Mouse (Mus musculus): ENCODE measurements around the gene Pola1. TPM values are rescaled to one million over a fixed set of nuclear protein-coding genes. Genes with fewer than 3 reads are reported as not detected.
A peak's percentile ranks its signal among the peaks of the same experiment; 100 is the strongest.
"Not testable (repeated sequence)": the region's sequence is repeated elsewhere in the genome, so short reads cannot be mapped to it uniquely, and the experiment has no call there.

Gene Pola1
- polyA plus RNA-seq, 1 experiment from 2014 or later = 25.0 TPM

DNA sequence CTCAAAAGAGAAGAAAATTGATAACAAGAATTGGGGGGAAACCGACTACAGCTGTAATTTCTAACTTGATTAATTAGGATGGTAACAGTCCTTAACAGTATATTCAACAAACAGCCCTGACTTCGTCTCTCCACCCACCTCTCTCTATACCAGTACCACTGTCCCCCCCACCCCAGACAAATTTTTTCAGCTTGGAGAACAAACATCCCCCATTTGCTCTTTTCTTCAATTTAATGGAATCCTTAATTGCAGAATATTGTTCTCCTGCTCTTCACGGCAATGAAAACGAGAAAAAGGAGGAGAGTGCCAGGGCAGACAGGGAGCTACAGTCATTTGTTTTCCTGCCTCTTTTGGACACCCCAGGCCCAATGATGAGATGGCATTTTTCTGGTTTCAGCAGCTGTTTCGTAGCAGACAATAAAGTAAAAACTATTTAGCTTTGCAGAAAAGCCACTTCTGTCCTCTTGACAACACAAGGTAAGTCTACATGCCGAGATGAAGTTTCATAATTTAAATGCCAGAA lies 202.2 kb downstream of the Pola1 start:
- H3K4me3 ChIP-seq (ENCODE audit: low read depth, low read length) = no peak overlapping the region
- H3K4me1 ChIP-seq (ENCODE audit: insufficient read depth) = no peaks in the 10 kb centered on the region
- no peak for TF ChIP-seq CTCF (IDR thresholded peaks at IDR 0.05; ENCODE audit: low read depth)
- no peak overlapping the region for H3K9ac ChIP-seq
- no peaks in the 10 kb centered on the region for H3K9me3 ChIP-seq (ENCODE audit: low read depth, low read length)
- ATAC-seq (ENCODE audit: insufficient read depth) (no peak), DNase-seq (no peak)
- WGBS = 57% methylated on average over 6 of the region's 6 CpGs
- H3K27me3 ChIP-seq (ENCODE audit: insufficient read depth, low read length) = no peaks in the 10 kb centered on the region
- H3K4me2 ChIP-seq = no peak overlapping the region
- H3K36me3 ChIP-seq (ENCODE audit: insufficient read depth) = no peaks in the 10 kb centered on the region
- H3K27ac ChIP-seq (ENCODE audit: low read depth) = no peak overlapping the region

- no peak for ATAC-seq (ENCODE audit: insufficient read depth)
- WGBS = 73% methylated on average over 9 of the region's 9 CpGs
- H3K4me1 ChIP-seq (ENCODE audit: insufficient read depth) = no peaks in the 10 kb centered on the region
- DNase-seq = no peak
- H3K9me3 ChIP-seq (ENCODE audit: low read depth, low read length) = no peaks in the 10 kb centered on the region
- no peaks in the 10 kb centered on the region for H3K36me3 ChIP-seq (ENCODE audit: insufficient read depth)
- H3K4me2 ChIP-seq = no peak overlapping the region
- TF ChIP-seq CTCF (IDR thresholded peaks at IDR 0.05; ENCODE audit: low read depth) = no peak
- H3K9ac ChIP-seq = no peak overlapping the region
- no peaks in the 10 kb centered on the region for H3K27me3 ChIP-seq (ENCODE audit: insufficient read depth, low read length)
- H3K27ac ChIP-seq (ENCODE audit: low read depth) = no peak overlapping the region
- no peak overlapping the region for H3K4me3 ChIP-seq (ENCODE audit: low read depth, low read length)
Observed at GRCm38 (mm10) chrX:93428956-93429737, 202.8 kb downstream of the Pola1 start.

- H3K4me3 ChIP-seq (ENCODE audit: low read depth, low read length); DNase-seq; ATAC-seq (ENCODE audit: insufficient read depth); H3K27ac ChIP-seq (ENCODE audit: low read depth); H3K9me3 ChIP-seq (ENCODE audit: low read depth, low read length); H3K9ac ChIP-seq; H3K4me2 ChIP-seq; H3K36me3 ChIP-seq (ENCODE audit: insufficient read depth); H3K27me3 ChIP-seq (ENCODE audit: insufficient read depth, low read length); H3K4me1 ChIP-seq (ENCODE audit: insufficient read depth): not testable (repeated sequence)
Observed at GRCm38 (mm10) chrX:93400871-93401270, 231.1 kb downstream of the Pola1 start.

DNA sequence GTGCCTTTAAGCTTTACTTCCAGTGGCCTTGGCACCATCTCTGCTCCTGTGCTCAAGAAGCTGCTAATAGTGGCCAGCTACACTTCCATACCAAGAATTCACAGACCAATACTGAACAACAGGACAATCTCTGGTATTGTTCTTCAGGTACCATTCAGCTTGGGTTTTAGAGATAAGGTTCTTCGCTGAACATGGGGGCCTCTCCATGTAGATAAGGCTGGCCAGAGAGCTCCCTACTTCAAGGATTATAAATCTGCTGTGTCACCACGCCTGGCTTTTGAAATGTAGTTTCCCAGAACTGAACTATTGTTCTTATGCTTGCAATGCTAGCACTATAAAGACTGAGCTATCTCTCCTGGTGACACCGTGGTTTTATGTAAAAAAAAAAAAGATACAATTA lies 234.9 kb downstream of the Pola1 start:
- ATAC-seq (ENCODE audit: insufficient read depth) (no peak), DNase-seq (no peak)
- Histone ChIP-seq H3K4me1 (ENCODE audit: insufficient read depth) (no peaks in the 10 kb centered on the region), H3K36me3 (ENCODE audit: insufficient read depth) (no peaks in the 10 kb centered on the region), H3K9ac (no peak overlapping the region), H3K27me3 (ENCODE audit: insufficient read depth, low read length) (no peaks in the 10 kb centered on the region), H3K4me3 (ENCODE audit: low read depth, low read length) (no peak overlapping the region), H3K9me3 (ENCODE audit: low read depth, low read length) (no peaks in the 10 kb centered on the region), H3K4me2 (no peak overlapping the region), H3K27ac (ENCODE audit: low read depth) (no peak overlapping the region)
- 63% methylated on average over 3 of the region's 3 CpGs for WGBS
- no peak for TF ChIP-seq CTCF (IDR thresholded peaks at IDR 0.05; ENCODE audit: low read depth)

GRCm38 (mm10) chrX:93377285-93377972 lies 254.5 kb downstream of the Pola1 start:
- Histone ChIP-seq H3K4me2 (no peak overlapping the region), H3K27me3 (ENCODE audit: insufficient read depth, low read length) (no peaks in the 10 kb centered on the region), H3K36me3 (ENCODE audit: insufficient read depth) (no peaks in the 10 kb centered on the region), H3K4me3 (ENCODE audit: low read depth, low read length) (no peak overlapping the region), H3K9me3 (ENCODE audit: low read depth, low read length) (no peaks in the 10 kb centered on the region), H3K9ac (no peak overlapping the region), H3K27ac (ENCODE audit: low read depth) (no peak overlapping the region), H3K4me1 (ENCODE audit: insufficient read depth) (no peaks in the 10 kb centered on the region)
- ATAC-seq (ENCODE audit: insufficient read depth) = no peak
- DNase-seq = no peak
- WGBS = 84% methylated on average over 9 of the region's 9 CpGs
- TF ChIP-seq CTCF (IDR thresholded peaks at IDR 0.05; ENCODE audit: low read depth) = no peak

GRCm38 (mm10) chrX:93373503-93373902 lies 258.5 kb downstream of the Pola1 start:
- 50% methylated on average over 1 of the region's 1 CpGs for WGBS

GRCm38 (mm10) chrX:93369708-93370107 lies 262.2 kb downstream of the Pola1 start:
- no peak for TF ChIP-seq CTCF (IDR thresholded peaks at IDR 0.05; ENCODE audit: low read depth)
- Histone ChIP-seq H3K9ac (no peak overlapping the region), H3K4me1 (ENCODE audit: insufficient read depth) (no peaks in the 10 kb centered on the region), H3K4me2 (no peak overlapping the region), H3K4me3 (ENCODE audit: low read depth, low read length) (no peak overlapping the region), H3K27me3 (ENCODE audit: insufficient read depth, low read length) (no peaks in the 10 kb centered on the region), H3K27ac (ENCODE audit: low read depth) (no peak overlapping the region), H3K9me3 (ENCODE audit: low read depth, low read length) (no peaks in the 10 kb centered on the region), H3K36me3 (ENCODE audit: insufficient read depth) (no peaks in the 10 kb centered on the region)
- DNase-seq (peak; percentile 42), ATAC-seq (ENCODE audit: insufficient read depth) (no peak)
- 61% methylated on average over 1 of the region's 1 CpGs for WGBS

More at GRCm38 (mm10) chrX:93373503-93373902, 258.5 kb downstream of the Pola1 start:
- H3K9ac ChIP-seq = no peak overlapping the region
- no peak overlapping the region for H3K27ac ChIP-seq (ENCODE audit: low read depth)
- no peaks in the 10 kb centered on the region for H3K4me1 ChIP-seq (ENCODE audit: insufficient read depth)
- no peaks in the 10 kb centered on the region for H3K9me3 ChIP-seq (ENCODE audit: low read depth, low read length)
- no peak overlapping the region for H3K4me2 ChIP-seq
- ATAC-seq (ENCODE audit: insufficient read depth) (no peak), DNase-seq (no peak)
- H3K36me3 ChIP-seq (ENCODE audit: insufficient read depth) = no peaks in the 10 kb centered on the region
- no peaks in the 10 kb centered on the region for H3K27me3 ChIP-seq (ENCODE audit: insufficient read depth, low read length)
- no peak overlapping the region for H3K4me3 ChIP-seq (ENCODE audit: low read depth, low read length)
- TF ChIP-seq CTCF (IDR thresholded peaks at IDR 0.05; ENCODE audit: low read depth) = no peak

Data from lung, embryonic 14.5 days (tissue).